10 mouse cellular contexts compared by ENCODE assay signal in genomic region chr2:91196577-91197001, GRCm38 (mm10). TPM values are rescaled to one million over a fixed set of nuclear protein-coding genes. Genes with fewer than 3 reads are reported as not detected.
DNase-seq lines count a peak whose midpoint lies in the region; ATAC-seq and TF ChIP-seq lines count a peak whose summit lies in the region.
"Had no signal": no experiment of that assay in that cellular context is flagged by ENCODE, and none has a peak within 500 bp of the region (broad histone marks: within the 10 kb centered on the region; RNA-seq: fewer than 3 reads in every experiment).

No protein-coding gene starts in this region.

- peak; percentile 32 for DNase-seq in kidney, adult 11 months
- DNase-seq in heart, postnatal 4 days, result peak; percentile 26
- DNase-seq in lung, postnatal 14 days, result peak; percentile 38
- no peak for DNase-seq in spleen, adult 12 weeks (ENCODE audit: low spot score)
- no peak for DNase-seq in retina, embryonic 14.5 days (ENCODE audit: low spot score)
- DNase-seq: cerebellum, adult 11-12 months had no signal

- peaks cover 11% of the 10 kb centered on the region; the same call in 1 of the 2 replicates for H3K4me1 ChIP-seq in kidney, embryonic 14.5 days (ENCODE audit: control insufficient read depth, insufficient read depth, low read length)
- peaks cover 5% of the 10 kb centered on the region; the same call in 1 of the 2 replicates for H3K4me1 ChIP-seq in cortical plate, adult 2 months (ENCODE audit: control insufficient read depth, insufficient read depth, low read length)
- H3K4me1 ChIP-seq in neural tube, embryonic 15.5 days, result peaks cover 11% of the 10 kb centered on the region

- H3K4me3 ChIP-seq in kidney, embryonic 14.5 days (ENCODE audit: low read length), result no peak overlapping the region
- H3K4me3 ChIP-seq in cortical plate, adult 2 months (ENCODE audit: insufficient read depth, low read length), result no peak overlapping the region
- no peak overlapping the region for H3K4me3 ChIP-seq in neural tube, embryonic 15.5 days (replicated peaks)

- no peak for TF ChIP-seq CTCF in cortical plate, adult 2 months (IDR thresholded peaks at IDR 0.05; ENCODE audit: extremely low read depth, insufficient read depth, low read length)

- ATAC-seq in kidney, embryonic 14.5 days (ENCODE audit: low FRiP score, low TSS enrichment), result no peak
- ATAC-seq in neural tube, embryonic 15.5 days (ENCODE audit: low FRiP score), result no peak

- no peak for TF ChIP-seq POLR2A in cortical plate, adult 2 months (IDR thresholded peaks at IDR 0.05; ENCODE audit: extremely low read depth, insufficient read depth, low read length)

- WGBS in kidney, embryonic 14.5 days, result 58% methylated on average over 3 of the region's 3 CpGs
- 75% methylated on average over 3 of the region's 3 CpGs for WGBS in neural tube, embryonic 15.5 days

- H3K9me3 ChIP-seq in kidney, embryonic 14.5 days (ENCODE audit: control insufficient read depth, low read length), result no peaks in the 10 kb centered on the region
- no peaks in the 10 kb centered on the region for H3K9me3 ChIP-seq in neural tube, embryonic 15.5 days (replicated peaks)
- H3K9me3 ChIP-seq: G1E had no signal

- no peaks in the 10 kb centered on the region; the same call in 1 of the 2 replicates for H3K27me3 ChIP-seq in kidney, embryonic 14.5 days (ENCODE audit: control insufficient read depth, insufficient read depth, low read length)
- H3K27me3 ChIP-seq in neural tube, embryonic 15.5 days (replicated peaks), result no peaks in the 10 kb centered on the region

- H3K27ac ChIP-seq in kidney, embryonic 14.5 days (ENCODE audit: low read depth, low read length), result no peak overlapping the region
- H3K27ac ChIP-seq in cortical plate, adult 2 months (ENCODE audit: insufficient read depth, low read length), result 0 out of 2 replicates have a peak overlapping the region, but pooled peaks have one; percentile 19
- no peak overlapping the region for H3K27ac ChIP-seq in neural tube, embryonic 15.5 days (replicated peaks)

- no peak overlapping the region for H3K9ac ChIP-seq in kidney, embryonic 14.5 days (ENCODE audit: low read depth, low read length)
- no peak overlapping the region for H3K9ac ChIP-seq in neural tube, embryonic 15.5 days (replicated peaks)

- no peaks in the 10 kb centered on the region for H3K36me3 ChIP-seq in kidney, embryonic 14.5 days (ENCODE audit: control insufficient read depth, insufficient read depth, low read length)
- H3K36me3 ChIP-seq in neural tube, embryonic 15.5 days, result no peaks in the 10 kb centered on the region
- H3K36me3 ChIP-seq: G1E had no signal

- H3K4me2 ChIP-seq in kidney, embryonic 14.5 days (replicated peaks; ENCODE audit: low read depth, low read length), result no peak overlapping the region
- no peak overlapping the region for H3K4me2 ChIP-seq in neural tube, embryonic 15.5 days

RNA-seq across cellular contexts. Expression of gene Nr1h3, which starts 6.0 kb away (rescaled TPM):
- 1.2 and 1.7 TPM in 2 replicates for polyA plus RNA-seq in kidney, embryonic 14.5 days (2014; fragmentation: Nextera tagmentation; extraction: Ambion mirVana)
- polyA plus RNA-seq in cortical plate, adult 2 months (2012; rRNA removed), result 8.2 and 8.3 TPM in 2 replicates
- 1 to 10 TPM; 1.6 to 2.7 TPM for total RNA-seq in heart, postnatal 4 days (2021)
- polyA plus RNA-seq in neural tube, embryonic 15.5 days (2015; fragmentation: Nextera tagmentation; extraction: Ambion mirVana), result 2.4 and 3.1 TPM in 2 replicates

RNA-seq across cellular contexts. Expression of gene Acp2, which starts 6.1 kb away (rescaled TPM):
- 15.5 and 25.4 TPM in 2 replicates for polyA plus RNA-seq in kidney, embryonic 14.5 days (2014; fragmentation: Nextera tagmentation; extraction: Ambion mirVana)
- 34.2 and 35.3 TPM in 2 replicates for polyA plus RNA-seq in cortical plate, adult 2 months (2012; rRNA removed)
- total RNA-seq in heart, postnatal 4 days (2021), result 10 to 100 TPM; 21.0 to 21.8 TPM
- polyA plus RNA-seq in neural tube, embryonic 15.5 days (2015; fragmentation: Nextera tagmentation; extraction: Ambion mirVana), result 35.1 and 36.6 TPM in 2 replicates

RNA-seq across cellular contexts. Expression of gene Madd, which starts 13.0 kb away (rescaled TPM):
- polyA plus RNA-seq in kidney, embryonic 14.5 days (2014; fragmentation: Nextera tagmentation; extraction: Ambion mirVana), result 5.3 and 7.6 TPM in 2 replicates
- 152 and 178 TPM in 2 replicates for polyA plus RNA-seq in cortical plate, adult 2 months (2012; rRNA removed)
- 1 to 10 TPM; 5.2 to 5.5 TPM for total RNA-seq in heart, postnatal 4 days (2021)
- polyA plus RNA-seq in neural tube, embryonic 15.5 days (2015; fragmentation: Nextera tagmentation; extraction: Ambion mirVana), result 49.0 and 54.5 TPM in 2 replicates

RNA-seq across cellular contexts. Expression of gene Ddb2, which starts 40.2 kb away (rescaled TPM):
- polyA plus RNA-seq in kidney, embryonic 14.5 days (2014; fragmentation: Nextera tagmentation; extraction: Ambion mirVana), result 14.8 and 15.0 TPM in 2 replicates
- polyA plus RNA-seq in cortical plate, adult 2 months (2012; rRNA removed), result 37.4 and 41.3 TPM in 2 replicates
- 1 to 10 TPM; 5.0 to 5.1 TPM for total RNA-seq in heart, postnatal 4 days (2021)
- 17.5 and 20.2 TPM in 2 replicates for polyA plus RNA-seq in neural tube, embryonic 15.5 days (2015; fragmentation: Nextera tagmentation; extraction: Ambion mirVana)

RNA-seq across cellular contexts. Expression of gene Pacsin3, which starts 59.2 kb away (rescaled TPM):
- polyA plus RNA-seq in kidney, embryonic 14.5 days (2014; fragmentation: Nextera tagmentation; extraction: Ambion mirVana), result 24.3 and 32.8 TPM in 2 replicates
- 90.4 and 100 TPM in 2 replicates for polyA plus RNA-seq in cortical plate, adult 2 months (2012; rRNA removed)
- 10 to 100 TPM; 90.5 to 99.5 TPM for total RNA-seq in heart, postnatal 4 days (2021)
- polyA plus RNA-seq in neural tube, embryonic 15.5 days (2015; fragmentation: Nextera tagmentation; extraction: Ambion mirVana), result 20.0 and 21.8 TPM in 2 replicates

Comparison
In these comparisons a context has a peak if more than half of its experiments do, and no peak if none do; other contexts are left out.
1. DNase-seq: peak in kidney, adult 11 months (single experiment), heart, postnatal 4 days (single experiment) and lung, postnatal 14 days (single experiment); none in spleen, adult 12 weeks (single experiment) and retina, embryonic 14.5 days (single experiment).